Mouse (Mus musculus): ENCODE results near the gene Zfp36l1.

Gene Zfp36l1

GRCm38 (mm10) chr12:80132250-80133003, 19.6 kb upstream of the Zfp36l1 start:
- in situ Hi-C loops (cut with MboI; ENCODE audit: unreplicated experiment in 2 of 2) = loop anchor here (5.0 to 25.0 kb wide), 3 partner anchors 520 to 945 kb away; partner anchors contain the start of gene Rdh11 (in 1 of the 2)

- in situ Hi-C loops (cut with MboI; ENCODE audit: unreplicated experiment in 2 of 2) = loop anchor here (5.0 to 25.0 kb wide), 3 partner anchors 519 to 944 kb away; partner anchors contain the start of gene Rdh11 (in 1 of the 2)
Observed at GRCm38 (mm10) chr12:80131359-80132249, 18.8 kb upstream of the Zfp36l1 start.

- in situ Hi-C loops (cut with MboI; ENCODE audit: unreplicated experiment in 2 of 2) = loop anchor here (5.0 to 25.0 kb wide), 3 partner anchors 518 to 943 kb away; partner anchors contain the start of gene Rdh11 (in 1 of the 2)
Observed at GRCm38 (mm10) chr12:80130558-80131358, 17.9 kb upstream of the Zfp36l1 start.

GRCm38 (mm10) chr12:80129531-80129930, 16.7 kb upstream of the Zfp36l1 start:
- in situ Hi-C loops (cut with MboI; ENCODE audit: unreplicated experiment in 2 of 2) = loop anchor here in 1 of 2 experiments (25.0 kb wide), 1 partner anchor 942 kb away; the partner anchor contains the start of gene Rdh11

- in situ Hi-C loops (cut with MboI; ENCODE audit: unreplicated experiment in 2 of 2) = loop anchor here in 1 of 2 experiments (25.0 kb wide), 1 partner anchor 940 kb away; the partner anchor contains the start of gene Rdh11
Observed at GRCm38 (mm10) chr12:80127191-80127762, 14.5 kb upstream of the Zfp36l1 start.

- in situ Hi-C loops (cut with MboI; ENCODE audit: unreplicated experiment in 2 of 2) = loop anchor here in 1 of 2 experiments (25.0 kb wide), 1 partner anchor 938 kb away; the partner anchor contains the start of gene Rdh11
Observed at GRCm38 (mm10) chr12:80125316-80125715, 12.5 kb upstream of the Zfp36l1 start.

- in situ Hi-C loops (cut with MboI; ENCODE audit: unreplicated experiment in 2 of 2) = loop anchor here in 1 of 2 experiments (25.0 kb wide), 1 partner anchor 937 kb away; the partner anchor contains the start of gene Rdh11
Observed at GRCm38 (mm10) chr12:80124756-80125155, 11.9 kb upstream of the Zfp36l1 start.

- in situ Hi-C loops (cut with MboI; ENCODE audit: unreplicated experiment in 2 of 2) = no loop called here
Observed at GRCm38 (mm10) chr12:80124211-80124610, 11.4 kb upstream of the Zfp36l1 start.

GRCm38 (mm10) chr12:80123227-80123803, 10.5 kb upstream of the Zfp36l1 start:
- in situ Hi-C loops (cut with MboI; ENCODE audit: unreplicated experiment in 2 of 2) = no loop called here

- in situ Hi-C loops (cut with MboI; ENCODE audit: unreplicated experiment in 2 of 2) = no loop called here
Observed at GRCm38 (mm10) chr12:80121438-80121837, 8.6 kb upstream of the Zfp36l1 start.

- in situ Hi-C loops (cut with MboI; ENCODE audit: unreplicated experiment in 2 of 2) = no loop called here
Observed at GRCm38 (mm10) chr12:80118588-80118987, 5.8 kb upstream of the Zfp36l1 start.

GRCm38 (mm10) chr12:80116206-80117112, 3.6 kb upstream of the Zfp36l1 start:
- in situ Hi-C loops (cut with MboI; ENCODE audit: unreplicated experiment in 2 of 2) = no loop called here

GRCm38 (mm10) chr12:80115863-80116194, 3.0 kb upstream of the Zfp36l1 start:
- in situ Hi-C loops (cut with MboI; ENCODE audit: unreplicated experiment in 2 of 2) = no loop called here

- in situ Hi-C loops (cut with MboI; ENCODE audit: unreplicated experiment in 2 of 2) = no loop called here
Observed at GRCm38 (mm10) chr12:80115142-80115862, 2.5 kb upstream of the Zfp36l1 start.

- in situ Hi-C loops (cut with MboI; ENCODE audit: unreplicated experiment in 2 of 2) = no loop called here
Observed at GRCm38 (mm10) chr12:80114892-80115141, 2.0 kb upstream of the Zfp36l1 start.

- in situ Hi-C loops (cut with MboI; ENCODE audit: unreplicated experiment in 2 of 2) = no loop called here
Observed at GRCm38 (mm10) chr12:80114031-80114891, 1.4 kb upstream of the Zfp36l1 start.

- in situ Hi-C loops (cut with MboI; ENCODE audit: unreplicated experiment in 2 of 2) = no loop called here
Observed at GRCm38 (mm10) chr12:80113586-80114021, 791 bp upstream of the Zfp36l1 start.

All from v-Abl transformed pro-B cells (cell line).